Mouse (Mus musculus) hindbrain, postnatal 0 days (tissue): ENCODE measurements around the gene Traf7. TPM values are rescaled to one million over a fixed set of nuclear protein-coding genes. Genes with fewer than 3 reads are reported as not detected.

ENCODE experiments used
- ATAC-seq: fragments of 200-750 bp; cut with Nextera tagmentation; 2 replicates; pipeline ENCODE4 v1.8.0; 2017; ENCODE audit warnings: mild to moderate bottlenecking, moderate TSS enrichment, moderate library complexity
- DNase-seq: peaks from one replicate; pipeline ENCODE4 v3.0.0-alpha.2; 2015; ENCODE audit warnings: low spot score
- H3K27ac ChIP-seq: fragments of 300-500 bp; sonication (generic); 2 replicates; pipeline ENCODE4 v1.5.1; 2014; ENCODE audit warnings: mild to moderate bottlenecking
- H3K27me3 ChIP-seq: fragments of 300-500 bp; sonication (generic); 2 replicates; pipeline ENCODE4 v1.6.1; 2014; ENCODE audit warnings: low read length, mixed read lengths; ENCODE audit not compliant: insufficient read depth
- H3K36me3 ChIP-seq: fragments of 300-500 bp; sonication (generic); 2 replicates; pipeline ENCODE4 v1.6.1; 2014; ENCODE audit warnings: low read length, mixed read lengths; ENCODE audit not compliant: insufficient read depth
- H3K4me1 ChIP-seq: fragments of 300-500 bp; sonication (generic); 2 replicates; pipeline ENCODE4 v1.6.1; 2014; ENCODE audit warnings: antibody characterized with exemption, low read length, mixed read lengths; ENCODE audit not compliant: insufficient read depth
- H3K4me2 ChIP-seq: fragments of 300-500 bp; sonication (generic); 2 replicates; pipeline ENCODE4 v1.6.1; 2014; ENCODE audit warnings: low read depth, mild to moderate bottlenecking, low read length, moderate library complexity, mixed read lengths
- H3K4me3 ChIP-seq: fragments of 300-500 bp; sonication (generic); 2 replicates; pipeline ENCODE4 v1.5.1; 2014; ENCODE audit warnings: low read length
- H3K9ac ChIP-seq: fragments of 300-500 bp; sonication (generic); replicated peaks from 2 replicates; pipeline ENCODE4 v1.6.1; 2014; ENCODE audit warnings: mild to moderate bottlenecking, low read length, moderate library complexity, mixed read lengths
- H3K9me3 ChIP-seq: fragments of 300-500 bp; sonication (generic); 2 replicates; pipeline ENCODE4 v1.6.1; 2016; ENCODE audit warnings: low read length, mixed read lengths
- CTCF ChIP-seq: IDR thresholded peaks from 2 replicates; pipeline ENCODE4 v1.5.1; 2016; ENCODE audit warnings: antibody characterized with exemption, control low read depth, low read depth
- WGBS: fragments of 180-500 bp; shearing (Covaris S2); extraction: QIAGEN DNeasy Blood & Tissue Kit; methylation state at CpG from one replicate; pipeline ENCODE4 v1.1.7; 2014; 5-methylcytosine and 5-hydroxymethylcytosine counted together
- polyA plus RNA-seq: library from polyadenylated mRNA; unstranded; fragments of >200 nt; fragmentation: Nextera tagmentation; extraction: Ambion mirVana; gene quantifications from 2 replicates; pipeline ENCODE4 v1.2.1, GENCODE M21; 2015
- total RNA-seq: library from RNA; depleted of rRNA; stranded (reverse); fragments of >200 nt; gene quantifications from 2 replicates; pipeline ENCODE4 v1.2.3, GENCODE M21; 2014

Traf7 gene
- total and polyA plus RNA-seq, 2 experiments from 2014 or later = 64.0 to 165 TPM

DNA sequence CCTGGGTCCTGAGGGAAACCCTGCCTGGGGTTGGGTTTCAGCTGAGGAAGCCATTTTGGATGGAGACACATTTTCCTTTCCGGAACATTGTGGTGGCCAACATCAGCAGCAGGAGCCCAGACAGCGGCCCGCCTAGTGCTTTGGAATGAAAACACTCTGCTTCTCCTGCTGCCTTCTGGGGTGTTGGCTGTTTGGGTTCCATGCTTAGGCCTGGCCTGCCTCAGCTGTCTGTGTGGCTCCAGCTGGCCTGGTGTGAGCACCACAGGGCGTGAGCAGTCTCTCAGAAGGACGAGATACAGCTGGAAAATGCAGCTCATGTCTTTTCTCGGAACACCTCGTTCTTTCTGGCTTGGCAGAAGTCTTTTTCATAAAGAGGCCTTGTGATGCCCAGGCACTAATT is 29.4 kb upstream of the Traf7 start:
- no peak for TF ChIP-seq CTCF
- peak overlapping the region; percentile 79; the same call in 1 of the 2 replicates for H3K27ac ChIP-seq
- H3K9me3 ChIP-seq = no peaks in the 10 kb centered on the region
- H3K9ac ChIP-seq = no peak overlapping the region
- no peak overlapping the region for H3K4me3 ChIP-seq
- no peaks in the 10 kb centered on the region for H3K36me3 ChIP-seq
- WGBS = 82% methylated on average over 7 of the region's 7 CpGs
- peaks cover 27% of the 10 kb centered on the region for H3K4me1 ChIP-seq
- no peak overlapping the region for H3K4me2 ChIP-seq
- H3K27me3 ChIP-seq = no peaks in the 10 kb centered on the region
- DNase-seq = no peak
- no peak for ATAC-seq

DNA sequence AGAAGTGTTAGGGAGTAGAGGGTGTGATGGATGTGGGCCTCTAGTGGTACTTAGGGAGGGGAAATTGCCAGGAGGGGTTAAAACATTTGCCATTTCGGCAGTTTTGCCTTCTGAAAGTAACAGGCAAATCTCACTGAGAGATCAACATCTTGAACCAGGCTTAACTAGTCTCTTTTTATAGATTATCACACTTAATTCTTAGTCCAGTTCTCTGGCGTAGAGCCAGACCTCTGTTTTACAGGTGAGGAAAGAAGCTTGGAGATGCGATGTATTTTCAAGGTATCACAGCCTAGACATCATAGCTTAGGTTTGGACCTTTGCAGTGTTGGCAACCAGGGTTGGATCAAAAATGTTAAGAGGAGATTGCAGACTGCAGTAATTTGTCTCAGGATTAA is 23.3 kb upstream of the Traf7 start:
- no peak for DNase-seq

DNA sequence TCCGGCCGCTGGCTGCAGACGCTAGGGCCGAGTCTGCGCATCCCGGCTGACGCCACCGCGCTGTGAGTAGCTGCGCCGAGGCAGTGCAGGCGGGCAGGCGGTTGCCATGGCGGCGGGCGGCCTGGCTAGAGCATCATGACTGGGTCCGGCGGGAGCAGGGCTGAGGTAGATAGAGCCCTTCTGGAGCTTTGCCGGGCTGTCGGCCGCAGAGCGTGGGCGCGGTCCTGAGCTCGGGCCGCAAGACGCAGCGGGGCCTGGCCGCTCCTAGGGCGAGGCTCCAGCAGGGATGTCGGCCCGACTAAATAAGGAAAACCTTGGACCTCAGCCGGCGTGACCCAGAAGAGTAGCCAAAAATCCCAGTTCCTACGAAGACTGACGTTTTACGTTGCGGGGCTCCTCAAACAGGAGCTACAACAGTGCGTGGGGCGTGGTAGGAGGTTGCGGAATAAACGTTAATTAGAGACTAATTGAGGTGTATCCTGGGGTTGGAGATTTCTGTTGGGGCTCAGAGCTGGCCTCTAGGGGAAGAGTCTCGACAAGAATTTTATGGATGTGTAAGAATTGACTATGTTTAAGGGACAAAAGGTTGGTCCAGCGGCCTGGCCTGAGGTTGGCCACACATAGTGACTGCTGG is 22.8 kb upstream of the Traf7 start:
- H3K9me3 ChIP-seq = no peaks in the 10 kb centered on the region
- H3K27ac ChIP-seq = peak overlapping the region; percentile 99
- peak overlapping the region; percentile 85 for H3K4me3 ChIP-seq
- H3K36me3 ChIP-seq = no peaks in the 10 kb centered on the region
- under 1% methylated on average over 44 of the region's 44 CpGs for WGBS
- peaks cover 26% of the 10 kb centered on the region for H3K4me1 ChIP-seq
- DNase-seq = peak; percentile 88
- H3K27me3 ChIP-seq = no peaks in the 10 kb centered on the region
- H3K9ac ChIP-seq = peak overlapping the region; percentile 96
- ATAC-seq = peak; percentile 75
- H3K4me2 ChIP-seq = peak overlapping the region; percentile 90
- TF ChIP-seq CTCF = no peak

More for the DNA sequence above, 23.3 kb upstream of the Traf7 start:
- no peaks in the 10 kb centered on the region for H3K27me3 ChIP-seq
- 40% methylated on average over 3 of the region's 3 CpGs for WGBS
- peak overlapping the region; percentile 90 for H3K4me2 ChIP-seq
- H3K9ac ChIP-seq = peak overlapping the region; percentile 96
- peaks cover 26% of the 10 kb centered on the region for H3K4me1 ChIP-seq
- TF ChIP-seq CTCF = no peak
- ATAC-seq = no peak
- no peaks in the 10 kb centered on the region for H3K9me3 ChIP-seq
- peak overlapping the region; percentile 99 for H3K27ac ChIP-seq
- peak overlapping the region; percentile 85 for H3K4me3 ChIP-seq
- H3K36me3 ChIP-seq = no peaks in the 10 kb centered on the region

DNA sequence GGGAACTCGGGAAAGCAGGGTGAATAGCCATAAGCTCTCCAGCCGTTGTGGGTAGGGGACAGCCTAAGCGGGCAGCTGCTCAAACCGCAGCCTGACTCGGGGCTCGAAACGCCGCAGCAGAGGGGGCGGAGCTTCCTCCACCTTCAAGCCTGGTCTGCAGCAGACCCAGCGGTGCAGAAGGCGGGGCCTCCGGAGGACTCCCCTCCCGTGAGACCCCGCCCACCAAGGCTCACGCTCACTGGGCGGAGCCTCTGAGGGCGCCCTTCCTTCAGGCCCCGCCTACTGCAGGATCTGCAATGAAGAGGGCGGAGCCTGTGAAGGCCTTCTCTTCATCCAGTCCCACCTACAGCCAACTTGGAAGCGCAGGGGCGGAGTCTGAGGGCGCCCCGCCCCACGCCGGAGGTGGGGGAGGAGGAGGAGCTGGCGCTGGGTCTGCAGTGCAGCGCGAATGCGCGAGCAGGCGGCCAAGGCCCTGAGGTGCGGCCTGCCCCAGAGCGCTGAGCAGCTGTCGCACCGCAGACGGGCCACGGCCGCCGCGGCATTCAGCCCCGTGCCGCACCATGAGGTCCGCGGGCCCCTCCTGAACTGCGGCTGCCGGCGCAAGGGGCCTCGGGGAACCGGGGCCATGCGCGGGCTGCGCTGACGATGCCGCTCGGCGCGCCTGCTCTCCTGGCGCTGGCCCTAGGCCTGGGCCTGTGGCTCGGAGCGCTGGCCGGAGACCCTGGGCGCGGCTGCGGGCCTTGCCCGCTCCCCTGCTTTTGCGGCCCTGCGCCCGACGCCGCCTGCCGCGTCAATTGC is 22.1 kb upstream of the Traf7 start, which contains the start of gene Pkd1:
Pkd1 (plus strand) TSS at position 217 of the 798 bp plus-strand sequence.
- H3K27ac ChIP-seq = peak within 1 kb of the TSS; percentile 99
- H3K4me3 ChIP-seq = peak within 1 kb of the TSS; percentile 85
- H3K9ac ChIP-seq = peak within 1 kb of the TSS; percentile 96
- no peaks in the 10 kb centered on the region for H3K36me3 ChIP-seq
- no peaks in the 10 kb centered on the region for H3K9me3 ChIP-seq
- TF ChIP-seq CTCF = no peak
- DNase-seq (peak; percentile 99), ATAC-seq (peak; percentile 96)
- no peaks in the 10 kb centered on the region for H3K27me3 ChIP-seq
- 0% methylated on average over 69 of the region's 72 CpGs for WGBS
- H3K4me2 ChIP-seq = peak within 1 kb of the TSS; percentile 90
- peaks cover 26% of the 10 kb centered on the region for H3K4me1 ChIP-seq

DNA sequence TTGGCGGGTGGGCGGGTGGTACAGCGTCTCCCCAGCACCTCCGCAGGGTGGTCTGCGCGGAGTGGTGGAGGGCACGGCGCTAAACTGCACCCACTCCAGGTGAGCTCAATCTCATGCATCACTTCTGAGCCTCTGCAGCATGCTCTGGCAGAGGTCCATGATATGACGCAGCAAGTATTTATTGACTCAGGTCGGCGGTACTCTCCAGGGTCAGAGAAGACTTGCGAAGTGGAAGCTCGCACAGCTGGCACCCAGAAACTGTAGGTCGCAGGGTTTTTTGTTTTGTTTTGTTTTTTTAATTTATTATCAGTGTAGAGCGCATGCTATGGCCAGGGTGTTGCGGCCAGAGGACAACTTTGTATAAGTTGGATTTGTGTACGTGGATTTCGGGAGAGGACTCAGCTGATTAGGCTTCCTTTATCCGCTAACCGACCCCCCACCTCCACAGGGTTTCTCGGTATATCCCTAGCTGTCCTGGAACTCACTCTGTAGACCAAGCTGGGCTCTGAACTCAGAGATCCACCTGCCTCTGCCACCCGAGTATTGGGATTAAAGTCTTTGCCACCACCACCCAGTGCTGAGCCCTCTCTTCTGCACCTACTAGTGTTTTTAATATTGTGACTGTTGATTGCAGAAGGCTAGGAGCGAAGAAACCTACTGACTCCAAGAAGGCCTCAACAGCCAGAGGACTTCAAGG is 21.3 kb upstream of the Traf7 start:
- H3K9me3 ChIP-seq = no peaks in the 10 kb centered on the region
- peak overlapping the region; percentile 90 for H3K4me2 ChIP-seq
- no peaks in the 10 kb centered on the region for H3K36me3 ChIP-seq
- no peak for TF ChIP-seq CTCF
- H3K4me3 ChIP-seq = peak overlapping the region; percentile 85
- H3K27ac ChIP-seq = peak overlapping the region; percentile 99
- ATAC-seq (peak; percentile 13), DNase-seq (peak; percentile 52)
- H3K9ac ChIP-seq = peak overlapping the region; percentile 96; the same call in 1 of the 2 replicates
- 5% methylated on average over 23 of the region's 23 CpGs for WGBS
- peaks cover 26% of the 10 kb centered on the region for H3K4me1 ChIP-seq
- no peaks in the 10 kb centered on the region for H3K27me3 ChIP-seq

DNA sequence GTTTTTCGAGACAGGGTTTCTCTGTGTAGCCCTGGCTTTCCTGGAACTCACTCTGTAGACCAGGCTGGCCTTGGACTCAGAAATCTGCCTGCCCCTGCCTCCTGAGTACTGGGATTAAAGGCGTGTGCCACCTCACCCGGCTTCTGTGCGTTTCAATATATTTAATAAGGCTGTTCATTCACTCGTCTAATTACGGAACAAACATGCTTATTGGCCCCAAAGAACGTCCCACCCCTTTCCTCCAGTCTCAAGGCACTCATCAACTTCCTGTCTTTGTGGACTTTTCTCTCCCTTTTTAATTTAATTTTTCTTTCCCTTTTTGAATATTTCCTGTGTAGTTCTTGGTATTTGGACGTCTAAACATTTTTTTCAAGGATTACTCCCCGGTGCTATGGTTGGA is 20.7 kb upstream of the Traf7 start:
- WGBS = 39% methylated on average over 9 of the region's 9 CpGs
- no peaks in the 10 kb centered on the region for H3K27me3 ChIP-seq
- peak overlapping the region; percentile 85 for H3K4me3 ChIP-seq
- peak overlapping the region; percentile 99; the same call in 1 of the 2 replicates for H3K27ac ChIP-seq
- peak overlapping the region; percentile 24; the same call in 1 of the 2 replicates for H3K9ac ChIP-seq
- no peaks in the 10 kb centered on the region for H3K9me3 ChIP-seq
- ATAC-seq = no peak
- no peaks in the 10 kb centered on the region for H3K36me3 ChIP-seq
- no peak for DNase-seq
- H3K4me1 ChIP-seq = peaks cover 26% of the 10 kb centered on the region
- peak overlapping the region; percentile 90 for H3K4me2 ChIP-seq
- no peak for TF ChIP-seq CTCF
